Mouse (Mus musculus) lung, postnatal 14 days (tissue): ENCODE results near the gene Nxph1.

Experiments used
- DNase-seq: peaks from one replicate; pipeline ENCODE4 v3.0.0; 2021

Nxph1 gene

DNA sequence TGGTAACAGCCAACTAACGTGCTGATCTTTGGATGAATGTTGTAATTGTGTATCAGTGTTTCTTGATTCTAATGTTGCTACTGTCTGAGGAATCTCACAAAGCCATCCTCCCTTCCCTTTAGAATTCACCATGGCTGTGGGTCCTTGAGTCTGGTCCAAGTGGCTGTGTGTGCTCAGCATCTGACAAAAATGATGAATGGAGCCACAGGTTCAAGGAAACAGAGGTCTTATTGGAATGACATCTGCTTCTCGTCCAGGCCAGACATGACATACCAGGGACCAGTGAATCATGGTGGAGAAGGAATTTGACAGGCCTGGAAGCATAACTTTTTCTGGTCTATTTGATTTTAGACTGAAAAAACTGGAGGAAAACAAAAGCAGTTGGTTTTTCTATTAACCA lies 22.3 kb downstream of the Nxph1 start:
- DNase-seq: no peak

DNA sequence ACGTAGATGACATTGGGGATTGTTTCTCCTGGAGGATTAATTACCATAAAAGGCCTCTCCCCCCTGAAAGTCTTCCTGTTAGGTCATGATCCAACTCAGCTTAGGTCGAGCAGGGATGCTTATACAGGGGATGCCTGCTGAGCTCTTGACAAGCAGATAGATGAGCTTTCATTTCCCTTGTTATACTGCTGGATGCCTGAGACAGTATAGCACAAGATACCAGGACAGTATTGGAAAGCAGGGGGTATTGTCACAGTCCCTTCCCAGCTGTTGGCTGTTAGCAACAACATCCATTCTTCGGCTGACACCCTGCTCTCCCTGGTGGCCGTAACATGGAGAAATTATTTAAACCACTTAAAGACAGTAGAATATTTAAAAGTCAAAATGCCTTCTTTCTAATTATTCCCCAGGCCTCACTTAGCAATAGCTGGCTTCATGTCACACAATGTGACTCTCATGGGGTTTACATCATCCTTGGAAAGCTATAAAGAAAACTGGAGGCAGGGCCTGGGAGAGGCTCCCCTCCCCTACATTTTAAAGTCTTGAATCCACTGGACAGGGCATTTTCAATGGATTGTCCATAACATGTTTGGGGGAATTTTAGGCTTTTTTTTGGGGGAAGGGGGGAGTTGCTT lies 31.1 kb downstream of the Nxph1 start:
- DNase-seq: no peak

DNA sequence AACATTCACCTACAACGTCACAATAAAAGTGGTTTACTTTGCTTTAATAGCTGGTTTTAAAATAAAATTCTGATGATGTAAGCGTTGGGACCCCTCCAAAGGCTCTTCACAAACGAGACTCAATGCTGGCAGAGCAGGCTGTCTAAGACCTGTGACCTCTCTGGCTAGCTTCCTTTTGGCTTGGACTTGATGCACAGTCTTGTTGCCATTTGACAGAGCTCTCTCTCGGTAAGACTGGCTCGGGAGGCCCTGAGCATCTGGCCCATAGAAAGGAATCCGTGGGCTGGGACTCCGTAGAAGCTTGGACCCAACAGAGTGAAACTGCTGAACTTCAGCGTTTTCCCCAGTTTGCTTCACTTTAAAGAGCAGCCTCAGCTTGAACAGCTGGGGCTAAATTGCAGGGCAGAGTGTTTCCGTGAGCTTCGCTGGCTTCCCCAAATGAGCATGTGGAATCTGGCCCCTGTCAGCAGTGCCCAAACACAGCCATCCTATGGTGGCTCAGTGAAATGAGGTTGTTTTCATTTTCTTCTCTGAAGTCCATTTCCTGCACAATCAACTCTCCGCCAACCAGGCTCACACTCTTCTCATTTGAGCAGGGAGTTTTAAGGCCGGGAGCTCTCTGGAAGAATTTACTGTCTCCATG lies 48.2 kb downstream of the Nxph1 start:
- DNase-seq: peak; percentile 9

DNA sequence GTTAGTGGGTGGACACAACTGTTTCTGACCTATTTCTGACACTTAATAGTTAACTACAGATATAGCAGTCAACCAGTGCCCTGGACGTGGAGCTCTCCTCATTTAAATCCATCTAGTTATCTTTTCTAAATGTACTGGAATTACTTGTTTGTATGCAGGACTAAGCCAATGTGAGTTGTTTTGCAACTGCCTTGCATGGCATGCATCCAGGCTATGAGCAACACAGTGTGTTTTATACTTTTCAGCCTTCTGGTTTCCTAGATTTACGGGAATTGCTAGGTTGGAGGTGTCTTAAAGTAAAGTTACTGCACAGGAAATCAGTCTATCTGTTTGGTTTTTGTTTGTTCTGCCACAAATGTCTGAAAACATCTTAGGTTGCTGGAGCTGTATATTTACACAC lies 49.1 kb downstream of the Nxph1 start:
- no peak for DNase-seq

DNA sequence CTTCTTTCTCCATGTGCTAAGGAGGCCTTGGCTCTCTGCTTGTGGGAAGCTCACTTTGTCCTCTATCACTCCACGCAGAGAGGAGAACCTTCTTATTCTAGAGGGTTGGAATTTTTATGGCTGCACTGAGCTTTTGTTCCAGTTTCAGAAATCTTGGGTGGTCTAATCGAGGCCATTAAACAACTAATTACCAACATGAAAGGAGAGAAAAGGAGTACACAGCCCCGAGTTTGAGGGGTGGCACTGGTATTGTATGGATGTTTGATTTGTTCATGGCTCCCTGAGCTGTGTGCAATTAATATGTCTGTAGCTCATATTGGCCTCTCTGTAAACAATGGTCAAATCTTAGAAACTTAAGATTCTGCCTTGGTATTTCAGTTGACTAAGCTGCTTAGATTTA lies 54.5 kb downstream of the Nxph1 start:
- no peak for DNase-seq

DNA sequence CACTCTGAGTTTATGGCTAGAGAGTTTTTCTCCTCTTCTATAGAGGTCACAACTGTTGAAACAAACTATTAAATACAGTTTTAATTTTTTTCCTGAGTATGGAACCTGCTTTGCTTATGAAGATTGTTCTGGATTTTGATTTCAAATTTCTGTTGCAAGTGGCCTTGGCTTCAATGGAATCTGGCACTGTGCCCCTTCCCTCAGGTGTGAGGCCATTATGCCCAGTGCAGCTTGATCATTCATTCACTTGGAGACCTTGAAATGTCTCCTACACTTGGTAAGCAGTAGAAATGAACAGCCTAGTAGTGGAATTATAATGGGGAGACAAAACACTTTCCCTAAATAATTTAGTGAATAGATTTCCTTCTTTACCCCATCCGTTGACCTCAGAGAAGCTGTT lies 78.4 kb downstream of the Nxph1 start:
- DNase-seq: no peak

DNA sequence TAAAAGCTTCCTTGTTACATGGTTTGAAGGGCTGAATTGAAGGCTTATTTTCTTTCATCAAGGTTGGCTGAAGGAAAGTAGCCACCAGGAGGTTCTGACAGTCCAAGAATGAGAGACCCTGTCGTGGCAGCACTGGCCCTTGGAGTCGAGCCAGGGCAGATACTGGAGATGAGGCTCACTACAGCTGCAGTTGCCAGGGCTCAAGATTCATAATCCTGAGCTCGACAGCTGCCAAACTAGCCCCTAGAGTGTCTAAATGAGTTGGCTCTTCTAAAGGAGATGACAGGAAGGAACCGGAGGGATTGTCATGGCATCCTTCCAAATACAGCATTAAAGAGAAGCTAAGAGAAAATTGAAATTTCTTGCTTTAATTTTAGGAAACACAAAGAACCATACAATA lies 78.9 kb downstream of the Nxph1 start:
- DNase-seq: no peak

DNA sequence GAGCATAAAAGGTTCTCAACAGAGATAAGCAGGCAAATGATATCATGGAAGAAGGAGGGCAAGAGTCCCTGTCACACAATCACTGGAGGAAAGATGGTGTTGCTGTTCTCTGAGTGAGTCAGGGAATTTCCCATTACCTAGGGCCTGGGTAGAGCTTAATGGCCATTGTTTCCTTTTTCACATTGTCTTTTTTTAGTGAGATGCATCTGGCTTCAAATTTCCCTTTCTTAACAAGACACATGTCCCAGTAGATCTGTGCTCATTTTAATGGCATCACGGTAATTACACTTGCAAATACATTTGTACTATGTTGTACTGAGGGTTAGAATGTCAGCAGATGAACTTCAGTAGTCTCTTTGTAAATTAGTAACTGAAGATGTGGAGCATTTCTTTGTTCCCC lies 80.3 kb downstream of the Nxph1 start:
- no peak for DNase-seq

DNA sequence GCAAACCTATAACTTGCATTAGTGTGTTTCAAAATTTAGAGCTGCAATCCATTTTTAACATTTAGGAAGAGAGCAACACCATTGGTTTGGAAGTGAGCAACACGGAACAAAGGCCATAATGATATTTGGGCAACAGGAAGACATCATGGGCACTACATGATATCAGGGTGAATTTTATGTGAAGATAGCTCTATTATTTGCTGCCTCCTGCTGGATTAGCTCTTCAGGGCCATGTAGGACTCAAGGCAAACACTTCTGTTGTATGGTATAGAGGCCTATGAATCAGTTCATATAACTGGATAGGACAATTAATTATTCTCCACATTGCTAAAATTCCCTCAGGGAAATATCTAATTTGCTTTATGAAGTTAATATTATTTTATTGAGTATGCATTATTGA lies 91.1 kb downstream of the Nxph1 start:
- no peak for DNase-seq

DNA sequence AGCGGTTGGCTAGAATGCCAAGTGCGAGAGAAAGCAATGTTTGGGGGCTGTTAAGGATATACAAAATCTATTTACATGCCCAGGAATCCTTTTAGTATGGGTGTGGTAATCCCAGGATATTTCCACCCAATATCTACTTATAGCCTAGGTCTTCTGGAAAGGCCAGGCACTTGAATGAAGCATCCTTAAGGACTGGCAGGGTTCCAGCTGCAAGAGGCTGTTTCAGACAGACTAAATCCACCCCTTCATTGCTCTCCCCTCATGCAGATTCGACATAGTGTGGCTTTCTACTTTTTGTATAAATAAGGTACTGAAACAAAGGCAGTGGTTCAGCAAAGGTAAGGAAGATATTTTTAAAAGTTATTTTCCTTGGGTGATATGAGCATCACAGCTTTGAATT lies 92.8 kb downstream of the Nxph1 start:
- no peak for DNase-seq

DNA sequence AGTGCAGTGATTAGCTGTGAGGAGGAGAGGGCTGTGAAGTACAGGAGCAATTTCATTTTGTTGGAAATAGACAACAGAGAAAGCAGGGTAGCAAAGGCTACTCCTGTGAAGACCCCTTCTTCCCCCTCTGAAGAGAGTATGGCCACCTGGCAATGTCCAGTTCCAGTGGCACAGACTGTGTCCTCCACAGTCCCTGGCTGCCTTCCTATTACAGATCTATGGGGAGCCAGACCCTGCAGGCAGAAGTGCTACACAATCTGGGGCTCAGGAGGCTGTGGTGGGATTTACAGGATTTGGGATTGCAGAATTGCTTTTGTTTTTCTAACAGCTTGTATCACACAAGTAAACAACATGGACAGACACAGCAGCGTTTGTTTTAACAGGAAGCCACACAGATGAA lies 94.2 kb downstream of the Nxph1 start:
- DNase-seq: no peak

DNA sequence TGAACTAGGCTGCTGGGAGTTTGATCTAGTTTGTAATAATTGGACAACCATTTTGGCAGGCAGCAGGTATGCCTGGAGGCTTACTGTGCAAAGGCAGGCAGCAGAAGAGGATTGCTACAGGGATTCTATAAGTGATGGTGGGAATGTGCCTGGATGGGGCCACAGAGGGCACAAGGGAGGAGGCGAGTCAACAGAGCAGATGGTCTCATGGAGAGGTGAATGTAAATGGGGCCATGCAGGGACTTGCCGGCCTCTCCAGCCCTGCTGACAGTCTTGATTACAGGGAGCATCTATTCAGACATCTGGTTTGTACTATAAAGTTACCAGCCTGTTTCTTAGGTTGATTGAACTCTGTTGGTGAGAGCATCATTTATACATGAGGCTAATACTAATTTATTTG lies 98.6 kb downstream of the Nxph1 start:
- DNase-seq: no peak

DNA sequence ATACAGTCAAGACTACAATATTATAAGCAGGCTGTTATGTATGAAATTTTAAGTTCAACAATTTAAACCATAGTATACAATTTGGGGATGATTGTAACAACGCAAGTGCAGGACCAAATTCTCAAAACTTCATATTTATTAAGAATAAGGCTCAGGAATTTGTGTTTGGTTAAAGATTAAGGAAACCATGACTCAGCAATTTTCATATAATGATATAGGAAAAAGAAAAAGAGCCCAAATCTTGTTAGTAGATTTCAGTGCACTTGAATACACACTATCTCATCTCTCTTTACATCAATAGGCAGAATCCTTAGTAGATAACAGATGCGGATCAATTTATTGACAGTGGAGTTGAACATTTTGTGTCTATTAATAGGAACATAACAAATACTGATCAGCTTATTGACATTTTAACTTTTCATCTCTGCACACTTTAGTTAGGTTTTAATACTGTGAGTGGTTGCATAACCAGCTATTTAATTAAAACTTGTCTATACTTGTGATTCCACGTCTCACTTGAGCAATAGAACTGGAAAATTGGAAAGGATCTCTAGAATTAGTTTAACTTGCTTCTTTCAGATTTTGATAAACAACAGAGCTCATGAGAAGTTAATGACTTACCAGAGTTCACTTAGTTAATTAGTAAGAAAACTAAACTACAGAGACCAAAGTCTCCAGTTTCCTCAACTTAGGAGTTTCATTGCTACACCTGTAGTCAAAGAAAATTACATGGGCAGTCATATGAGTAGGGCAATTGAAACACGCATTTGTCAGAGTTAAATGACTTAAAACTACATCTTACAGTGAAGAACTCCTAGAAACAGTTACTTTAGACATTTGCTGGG lies 113.3 kb downstream of the Nxph1 start:
- DNase-seq: no peak

DNA sequence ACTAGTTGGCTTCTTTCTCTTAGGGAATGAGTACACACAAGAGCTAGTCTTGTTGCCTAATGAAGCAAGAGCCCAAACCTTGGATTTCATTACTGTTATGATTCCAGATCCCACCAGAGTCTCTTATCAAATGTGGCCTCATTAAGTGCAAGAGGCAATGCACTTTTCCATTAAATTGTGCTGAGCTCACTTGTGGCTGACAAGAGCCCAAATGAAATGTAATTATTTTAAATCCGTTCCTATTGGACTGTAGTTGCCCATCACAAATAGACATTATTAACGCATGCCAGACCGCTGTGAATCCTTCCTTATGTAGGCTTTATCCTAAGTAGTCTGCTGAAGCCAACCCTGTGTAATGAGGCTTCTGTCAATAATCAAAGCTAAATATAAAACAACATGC lies 118.2 kb downstream of the Nxph1 start:
- no peak for DNase-seq

DNA sequence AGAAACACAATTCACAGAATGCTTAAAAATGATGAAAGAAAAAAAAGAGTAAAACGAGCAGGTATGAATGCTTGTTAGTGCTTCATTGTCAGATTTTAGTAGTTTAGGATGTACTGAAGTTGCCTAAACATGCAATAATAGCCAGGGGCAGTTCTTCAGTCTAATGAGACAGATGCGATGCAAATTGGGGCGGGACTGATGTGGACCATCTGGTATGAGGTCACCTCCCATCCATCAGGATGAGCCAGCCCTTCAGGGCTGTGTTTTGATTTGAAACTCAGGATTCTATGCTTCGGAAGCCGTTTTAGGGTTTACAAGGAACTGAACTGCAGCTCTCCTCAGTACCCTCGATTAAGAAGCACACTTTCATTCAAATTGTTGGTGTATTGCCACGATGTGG lies 121.7 kb downstream of the Nxph1 start:
- DNase-seq: no peak

DNA sequence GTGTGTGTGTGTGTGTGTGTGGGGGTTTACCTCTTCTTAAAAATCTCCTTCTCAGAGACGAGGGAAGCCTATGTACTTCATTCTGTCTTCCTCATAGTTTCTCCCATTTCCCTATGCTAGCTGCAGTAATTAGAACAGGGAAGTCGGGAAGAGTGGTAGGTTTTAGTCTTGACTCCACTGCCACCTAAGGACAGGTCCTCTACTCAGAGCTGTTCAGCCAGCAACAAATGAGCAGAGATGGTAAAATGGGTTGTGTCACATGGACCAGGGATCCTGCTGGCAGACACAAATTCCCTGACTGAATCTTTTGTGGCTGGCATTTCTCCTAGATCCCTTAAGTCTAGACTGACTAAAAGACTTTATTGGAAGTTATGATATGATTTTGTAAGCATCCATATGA lies 128.2 kb downstream of the Nxph1 start:
- DNase-seq: no peak

DNA sequence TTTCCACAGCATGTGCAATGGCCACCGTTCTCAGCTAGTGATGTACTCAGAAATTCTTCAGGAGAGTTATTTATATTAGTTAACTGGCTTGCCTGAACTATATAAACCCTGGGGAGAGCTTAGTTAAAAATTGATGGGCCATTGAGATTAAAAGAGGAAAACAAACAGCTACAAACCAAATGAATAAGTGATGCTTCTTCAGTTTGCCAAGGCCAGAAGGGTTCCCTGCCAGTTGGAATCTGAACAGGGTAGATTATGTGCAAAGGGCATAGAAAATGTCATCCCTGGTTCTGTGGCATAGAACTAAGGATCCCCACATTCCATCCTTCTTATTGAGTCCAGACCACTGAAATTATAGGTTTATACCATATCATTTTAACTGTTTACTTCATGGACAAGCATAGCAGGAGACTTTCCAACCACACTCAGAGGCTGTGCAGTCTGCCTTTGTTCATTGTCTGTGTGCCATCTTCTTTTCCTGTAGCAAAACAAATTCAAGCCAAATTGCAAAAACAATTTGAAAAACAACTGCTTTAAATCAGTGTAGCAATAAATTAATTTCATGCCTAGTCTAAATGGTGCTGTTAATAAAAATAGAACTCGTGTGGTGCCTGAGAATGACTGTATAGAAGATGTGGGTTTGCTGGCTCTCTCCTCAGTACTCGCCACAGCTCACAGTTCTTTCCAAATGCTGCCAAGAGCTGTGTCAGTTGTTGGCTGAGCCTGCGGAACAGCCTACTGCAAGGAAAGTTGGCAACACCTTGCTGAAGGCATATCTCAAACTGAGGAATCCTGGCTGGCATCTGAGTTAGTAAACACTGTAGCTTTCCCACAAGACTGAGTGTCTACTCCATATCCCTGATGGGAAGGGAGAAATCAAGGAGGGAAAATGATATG lies 129.8 kb downstream of the Nxph1 start:
- DNase-seq: no peak

DNA sequence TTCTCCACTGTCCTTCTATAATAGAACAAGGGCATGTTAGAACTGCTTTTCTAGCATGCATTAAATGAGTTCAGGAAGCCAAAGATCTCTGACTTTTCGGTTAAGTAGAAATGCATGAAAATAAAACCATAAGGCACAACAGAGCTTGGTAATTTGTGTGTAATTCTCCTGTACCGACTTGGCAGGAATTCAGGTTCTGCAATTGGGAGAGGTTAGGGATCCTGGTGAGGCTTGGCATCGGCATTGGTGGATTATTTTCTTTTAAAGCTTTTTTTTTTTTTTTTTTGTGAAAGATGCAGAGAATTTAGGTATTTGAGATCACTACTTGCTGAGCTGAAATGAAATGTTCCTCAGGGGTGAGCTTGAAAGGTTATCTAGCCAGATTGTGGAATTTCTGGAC lies 135.6 kb downstream of the Nxph1 start:
- DNase-seq: no peak

DNA sequence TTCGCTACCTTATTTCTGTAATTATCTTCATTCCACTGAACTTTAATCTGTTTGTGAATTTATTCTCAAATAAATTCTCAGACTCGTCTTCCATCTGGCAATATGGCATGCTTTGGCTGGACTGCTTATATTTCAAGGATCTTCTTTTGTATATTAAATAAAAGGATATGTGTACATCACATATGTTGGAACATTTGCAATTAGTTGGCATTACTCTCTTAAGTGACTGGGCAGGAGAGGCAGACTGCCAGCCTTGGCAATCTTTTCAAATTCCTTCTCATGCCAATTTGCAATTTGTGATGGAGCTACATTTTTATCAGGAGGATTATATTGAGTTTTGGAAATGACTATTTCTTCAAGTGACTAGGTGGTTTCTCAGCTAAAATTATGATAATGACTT lies 149.1 kb downstream of the Nxph1 start:
- no peak for DNase-seq

DNA sequence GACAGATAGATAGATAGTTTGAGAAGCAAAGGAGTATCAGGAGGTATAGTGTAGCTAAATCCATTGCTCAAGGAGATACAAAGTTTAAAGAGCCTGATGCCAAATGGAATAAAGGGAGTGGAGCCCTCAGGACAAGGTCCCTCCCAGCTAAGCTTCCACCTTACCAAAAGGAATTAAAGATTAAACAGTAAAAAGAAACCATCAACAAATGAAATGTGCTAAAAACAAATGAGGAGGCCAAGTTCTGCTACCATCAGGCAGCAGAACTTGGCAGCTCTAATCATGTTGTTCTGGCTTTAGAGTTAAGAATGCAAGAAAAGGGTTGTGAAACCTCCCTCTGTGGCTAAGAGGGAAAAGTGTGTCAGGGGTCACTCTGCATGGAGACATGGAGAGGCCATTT lies 159.1 kb downstream of the Nxph1 start:
- no peak for DNase-seq

DNA sequence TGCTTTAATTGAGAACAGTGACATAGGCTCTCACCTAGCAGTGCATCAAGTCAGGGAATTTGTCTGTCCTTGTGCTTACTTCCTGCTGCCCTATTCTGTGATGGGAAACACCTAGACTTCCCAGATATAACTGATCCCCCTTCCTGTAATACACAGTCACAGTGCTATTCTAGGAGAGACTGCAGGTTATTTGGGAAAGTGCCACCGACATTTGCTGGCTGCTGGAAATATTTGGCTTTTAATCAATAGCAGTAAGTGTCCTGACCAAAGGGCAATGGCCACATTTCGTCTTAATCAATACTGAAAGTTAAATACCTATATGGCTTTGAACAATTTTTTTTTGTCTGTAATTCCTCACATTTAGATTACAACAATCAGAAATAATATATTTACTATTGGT lies 170.9 kb downstream of the Nxph1 start:
- no peak for DNase-seq

DNA sequence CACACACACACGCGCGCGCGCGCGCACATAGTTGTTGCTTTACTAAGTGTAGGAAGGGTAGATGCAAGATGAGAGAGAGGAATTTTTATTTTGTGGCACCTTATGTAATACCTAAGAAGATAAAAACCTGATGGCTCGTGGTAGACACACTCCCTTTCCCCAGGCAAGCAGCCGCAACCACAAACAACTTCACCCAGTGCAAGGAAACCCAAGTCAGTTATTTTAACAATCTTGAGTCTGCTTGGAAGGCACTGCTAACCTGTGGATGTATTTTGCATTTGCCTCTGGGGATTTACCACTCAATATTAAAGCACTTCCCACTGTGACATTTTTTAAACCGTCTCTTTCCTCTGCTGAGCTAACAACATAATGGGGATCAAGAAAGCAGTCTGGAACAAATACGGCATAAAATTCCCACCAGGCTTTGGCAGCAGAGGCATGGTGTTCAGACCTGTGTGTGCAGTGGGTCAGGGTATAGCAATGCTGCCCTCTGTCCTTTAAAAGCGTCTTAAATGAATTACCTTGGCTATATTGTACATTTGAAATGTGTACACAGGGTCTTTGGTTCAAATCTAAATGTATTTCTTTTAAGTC lies 176.2 kb downstream of the Nxph1 start:
- DNase-seq: no peak
